Mouse (Mus musculus) heart, adult 8-10 months (tissue): ENCODE data around the gene Was. TPM values are rescaled to one million over a fixed set of nuclear protein-coding genes. Genes with fewer than 3 reads are reported as not detected.
"Not testable (repeated sequence)": the region's sequence is repeated elsewhere in the genome, so short reads cannot be mapped to it uniquely, and the experiment has no call there.

Experiments used
- DNase-seq: peaks from one replicate; pipeline ENCODE4 v3.0.0; 2022; ENCODE audit warnings: low spot score
- total RNA-seq, 4 experiments: library from RNA; stranded (reverse); gene quantifications; 2 replicates each; pipeline ENCODE4 v1.2.4; 2022

The Was gene
- 1 to 10 TPM; 1.3 to 2.5 (median 1.6) TPM for total RNA-seq

DNA sequence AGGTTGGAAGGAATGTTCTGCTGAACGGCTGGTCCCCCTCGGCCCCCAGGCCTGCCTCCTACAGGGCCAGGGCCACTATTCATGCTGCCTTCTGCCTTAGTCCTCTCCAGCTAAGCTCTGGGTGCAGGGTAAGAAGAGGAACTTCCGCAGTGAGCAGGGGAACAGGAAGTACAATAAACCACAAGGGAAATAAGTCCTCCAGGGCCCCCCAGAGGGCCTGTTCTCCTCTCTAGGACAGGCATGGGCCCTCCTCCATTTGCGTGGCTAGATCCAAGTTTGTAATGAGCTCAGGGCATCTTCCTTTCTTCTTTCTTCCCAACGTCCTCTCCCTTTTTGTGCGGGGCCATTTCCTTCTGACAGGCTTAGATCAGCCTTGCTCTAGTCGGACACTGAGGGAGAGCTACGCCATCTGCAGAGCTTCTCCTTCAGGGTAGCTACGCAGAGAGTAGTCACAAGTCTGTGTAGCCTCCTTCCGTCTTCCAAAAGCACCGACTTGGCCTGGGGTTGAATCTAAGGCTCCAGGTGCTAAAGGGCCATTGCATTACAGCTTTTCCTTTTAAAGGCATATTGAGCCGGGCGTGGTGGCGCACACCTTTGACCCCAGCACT is at the start of gene Was:
Was (minus strand) TSS at position 153 of the 608 bp plus-strand sequence.
- peak; percentile 13 for DNase-seq

DNA sequence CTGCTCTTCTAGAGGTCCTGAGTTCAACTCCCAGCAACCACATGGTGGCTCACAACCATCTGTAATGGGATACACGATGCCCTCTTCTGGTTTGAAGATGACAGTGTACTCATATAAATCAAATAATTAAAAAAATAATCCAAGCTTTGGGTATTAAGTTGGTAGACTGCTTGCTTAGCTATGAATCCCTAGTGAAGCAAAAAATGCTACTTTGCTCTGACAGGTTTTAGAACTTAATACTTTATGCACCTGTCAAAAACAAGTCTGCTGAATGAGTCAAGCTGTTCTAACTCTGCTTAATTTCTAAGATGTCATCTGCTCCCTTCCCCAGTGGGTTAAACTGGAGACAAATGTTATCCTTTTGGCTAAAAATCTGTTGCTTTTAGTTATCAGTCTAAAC is 49.2 kb upstream of the Was start:
- no peak for DNase-seq

DNA sequence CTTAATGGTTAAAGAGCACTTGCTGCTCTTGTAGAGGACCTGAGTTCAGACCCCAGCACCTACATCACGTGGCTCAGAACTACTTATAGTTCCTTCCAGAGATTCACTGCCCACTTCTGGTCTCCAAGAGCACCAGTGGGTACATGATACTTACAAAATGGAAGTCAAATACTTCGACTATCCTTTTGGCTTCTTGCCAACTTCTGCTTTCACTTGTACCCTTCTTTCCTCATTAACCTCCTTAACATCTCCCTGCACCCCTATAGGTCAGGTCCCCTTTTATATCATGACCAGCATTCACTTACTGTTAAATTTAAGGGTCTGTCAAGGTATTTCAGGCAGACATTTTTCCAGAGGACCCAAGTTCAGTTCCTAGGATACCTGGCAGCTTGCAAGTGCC is 45.6 kb upstream of the Was start:
- no peak for DNase-seq

DNA sequence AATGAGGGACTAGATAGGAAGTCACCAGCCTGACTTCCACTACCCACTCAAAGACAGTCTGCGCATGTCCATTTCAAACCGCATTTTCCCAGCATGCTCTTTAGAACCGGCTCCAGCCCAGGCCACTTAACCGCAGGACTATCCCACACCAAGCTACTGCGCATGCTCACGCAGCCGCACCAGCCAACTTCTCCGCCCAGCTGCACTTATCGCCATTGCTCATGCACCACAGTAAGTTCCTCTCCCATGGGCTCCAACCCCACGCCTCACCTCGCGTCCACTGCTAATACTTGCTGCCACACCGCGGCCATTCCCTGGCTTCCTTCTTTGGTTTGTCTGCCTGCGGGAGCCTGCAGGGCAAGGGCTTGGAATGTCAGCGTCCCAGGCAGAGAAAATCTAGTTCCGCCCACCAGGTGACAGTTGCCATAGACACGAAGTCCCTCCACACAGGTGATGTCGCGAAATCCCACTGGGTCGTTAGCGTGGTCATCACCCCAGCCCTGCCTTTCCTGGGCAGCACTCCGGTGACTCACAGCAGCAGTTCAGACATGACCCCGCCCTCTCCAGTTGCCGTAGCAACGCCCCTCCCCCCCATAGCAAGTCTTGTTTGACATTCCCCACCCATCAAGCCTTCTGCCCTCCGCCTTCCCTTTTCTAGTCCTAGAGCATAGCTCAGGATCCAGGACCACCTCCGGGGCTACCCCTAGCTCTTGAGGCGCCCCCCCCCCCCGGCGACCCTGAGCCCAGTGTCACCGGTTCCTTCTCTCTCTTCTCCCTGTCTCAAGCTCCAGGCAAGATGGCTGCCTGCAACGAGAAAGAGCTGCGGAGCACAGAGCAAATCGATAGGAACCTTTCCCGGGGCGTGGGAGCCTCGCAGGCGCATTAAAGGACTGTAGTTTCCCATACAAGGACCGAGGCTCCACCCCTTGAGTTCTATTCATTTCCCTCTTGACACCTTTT is 42.0 kb upstream of the Was start, which contains the start of gene Wdr13:
Wdr13 (minus strand) TSS at position 876 of the 960 bp plus-strand sequence.
- peak; percentile 89 for DNase-seq

DNA sequence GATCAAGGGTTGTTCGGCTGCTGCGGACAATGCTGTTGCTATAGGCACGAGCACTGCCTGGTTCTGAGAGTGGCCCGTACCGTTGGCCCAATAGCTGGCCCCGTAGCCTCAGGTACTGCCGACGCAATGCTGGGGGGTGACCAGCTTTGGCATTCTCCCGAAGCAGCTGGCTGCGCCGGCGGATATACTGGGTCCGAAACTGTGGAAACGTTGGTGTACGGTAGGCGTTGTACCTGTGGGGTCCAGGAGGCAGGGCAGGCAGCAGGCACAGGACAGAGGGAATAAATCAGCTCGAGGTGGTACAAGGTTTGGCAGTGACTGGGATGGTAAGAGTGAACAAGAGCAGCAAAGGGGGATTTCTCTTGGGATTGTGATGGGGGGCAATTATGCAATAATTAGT is 41.1 kb upstream of the Was start:
- no peak for DNase-seq

DNA sequence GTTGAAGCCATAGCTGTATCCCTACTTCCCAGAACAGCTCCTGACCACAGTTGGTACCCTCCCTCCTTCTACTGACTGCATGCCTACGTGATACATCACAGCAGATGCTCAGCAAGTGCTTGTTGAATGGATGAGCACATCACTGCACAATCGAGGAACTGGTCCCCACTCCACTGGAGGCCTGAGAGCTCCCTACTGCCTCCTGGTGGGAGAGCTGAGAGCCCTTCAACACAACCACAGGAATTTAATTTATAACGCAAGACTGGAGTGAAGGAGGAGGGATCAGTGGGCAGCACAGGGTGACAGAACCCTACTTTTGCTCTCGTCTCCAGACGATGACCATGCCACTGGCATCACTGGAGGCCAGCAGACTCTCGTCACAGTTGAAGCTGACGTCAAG is 34.9 kb upstream of the Was start:
- no peak for DNase-seq

DNA sequence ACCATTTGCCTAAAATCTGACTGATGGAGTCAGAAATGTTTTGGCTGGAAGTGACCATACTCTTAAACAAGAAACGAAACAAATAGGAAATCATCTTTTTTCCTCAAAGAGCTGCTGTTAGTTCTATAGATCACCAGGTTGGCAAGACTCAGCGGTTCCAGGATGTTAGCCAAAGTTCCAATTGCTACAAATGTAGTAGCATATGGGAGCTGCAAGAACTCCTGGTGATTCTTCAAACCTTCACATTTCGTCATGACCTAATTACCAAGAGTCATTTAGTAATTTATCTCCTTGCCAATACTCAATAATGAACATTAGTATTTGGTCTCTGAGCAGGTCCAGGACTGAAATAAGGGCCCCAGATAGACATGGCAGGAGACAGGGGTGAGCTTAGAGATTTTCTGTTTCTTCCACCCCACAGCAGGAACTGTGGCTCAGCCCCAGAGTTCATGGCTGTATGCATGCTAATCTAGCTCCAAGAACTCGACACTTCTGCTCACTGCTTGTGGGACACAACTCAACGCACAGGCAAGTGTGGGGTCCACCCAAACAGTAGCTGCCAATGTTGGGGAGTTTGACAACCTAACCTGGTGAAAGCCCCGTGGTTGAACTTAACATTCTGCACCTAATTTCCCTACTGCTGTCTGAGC is 33.6 kb upstream of the Was start:
- DNase-seq, result no peak

DNA sequence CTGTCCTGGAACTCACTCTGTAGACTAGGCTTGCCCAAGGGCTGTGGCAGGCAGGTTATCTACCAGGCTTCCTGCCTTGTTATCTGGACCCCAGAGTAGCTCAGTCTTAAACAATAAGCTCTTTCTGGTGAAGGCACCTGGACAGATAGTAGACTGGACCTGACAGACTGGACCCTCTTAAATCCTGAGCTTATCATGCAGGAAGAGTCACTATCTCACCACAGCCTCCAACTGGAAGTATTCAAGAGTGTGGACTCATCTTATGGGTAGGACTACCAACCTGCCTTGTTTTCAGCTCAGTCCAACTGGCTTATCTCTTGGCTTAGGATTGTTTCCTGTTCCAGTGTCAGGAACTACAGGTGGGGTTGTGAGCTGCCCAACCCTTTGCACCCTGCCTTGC is 27.0 kb upstream of the Was start:
- no peak for DNase-seq

DNA sequence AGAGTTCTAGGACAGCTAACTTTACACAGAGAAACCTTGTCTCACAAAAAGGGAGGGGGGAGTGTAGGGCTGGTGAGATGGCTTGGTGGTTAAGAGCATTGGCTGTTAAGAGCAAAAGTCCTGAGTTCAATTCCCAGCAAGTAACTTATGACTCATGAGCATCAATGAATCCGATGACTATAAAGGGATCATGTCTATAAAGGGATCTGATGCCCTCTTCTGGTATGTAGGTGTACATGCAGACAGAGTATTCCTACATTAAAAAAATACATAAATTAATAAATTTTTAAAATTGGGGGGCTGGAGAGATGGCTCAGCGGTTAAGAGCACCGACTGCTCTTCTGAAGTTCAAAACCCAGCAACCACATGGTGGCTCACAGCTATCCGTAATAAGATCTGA is 25.0 kb upstream of the Was start:
- DNase-seq, result no peak

DNA sequence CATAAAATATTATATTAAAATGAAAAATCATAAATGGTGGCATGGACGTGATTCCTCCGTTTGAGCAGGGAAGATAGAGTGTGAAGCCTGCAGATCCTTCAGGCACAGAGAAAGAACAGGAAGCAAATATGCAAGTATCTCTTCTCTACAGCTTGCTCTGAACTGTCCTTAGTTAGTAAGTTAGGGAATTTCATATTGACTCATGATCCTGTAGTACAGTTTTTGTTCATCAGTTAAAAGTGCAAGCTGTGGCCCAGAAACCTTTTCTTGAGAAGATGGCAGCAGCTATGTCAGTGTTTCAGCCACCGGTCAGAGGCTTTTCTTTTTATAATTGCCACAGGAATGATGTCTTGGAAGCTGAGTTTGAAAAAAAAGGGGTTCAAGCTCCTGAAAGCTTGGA is 14.7 kb upstream of the Was start:
- DNase-seq, result no peak

DNA sequence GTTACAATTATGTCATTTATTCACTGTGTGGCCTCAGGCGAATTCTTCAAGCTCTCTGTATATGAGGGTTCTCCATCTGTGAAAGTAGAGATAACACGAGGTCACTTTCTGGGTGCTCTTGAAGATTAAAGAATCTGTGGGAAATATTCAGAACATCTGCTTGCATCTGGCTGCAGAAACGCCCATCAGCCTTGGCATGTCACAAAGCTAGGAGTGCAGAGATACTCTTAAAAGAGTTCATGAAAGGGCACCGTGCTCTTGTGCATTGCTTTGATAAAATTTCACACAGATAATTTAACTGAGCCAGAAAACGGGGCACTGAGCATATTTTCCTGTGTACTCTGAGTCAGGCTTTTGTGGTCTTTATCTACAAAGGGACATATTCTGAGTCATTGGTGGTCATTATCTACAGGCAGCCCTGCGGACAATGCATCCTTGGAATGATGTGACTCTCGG is 11.9 kb upstream of the Was start:
- DNase-seq, result no peak

DNA sequence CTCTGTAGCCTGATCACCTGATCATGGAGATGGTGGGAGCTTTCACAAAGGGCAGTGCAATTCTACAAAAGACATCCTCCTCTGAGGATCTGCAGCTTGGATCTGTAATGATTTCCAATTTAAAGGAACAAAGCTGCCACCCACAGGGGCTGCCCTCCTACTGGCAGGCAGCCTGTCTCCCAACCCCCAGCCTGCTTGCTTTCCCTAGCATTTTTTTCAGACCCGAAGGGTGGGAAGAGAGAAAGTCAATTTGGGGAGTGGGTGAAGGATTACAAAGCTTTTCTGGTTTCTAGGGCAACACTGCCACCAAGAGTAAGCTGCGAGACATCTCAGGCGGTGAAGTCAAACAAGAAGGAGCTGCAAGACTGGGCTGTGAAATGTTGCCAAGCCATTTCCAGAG is 10.7 kb upstream of the Was start:
- no peak for DNase-seq

DNA sequence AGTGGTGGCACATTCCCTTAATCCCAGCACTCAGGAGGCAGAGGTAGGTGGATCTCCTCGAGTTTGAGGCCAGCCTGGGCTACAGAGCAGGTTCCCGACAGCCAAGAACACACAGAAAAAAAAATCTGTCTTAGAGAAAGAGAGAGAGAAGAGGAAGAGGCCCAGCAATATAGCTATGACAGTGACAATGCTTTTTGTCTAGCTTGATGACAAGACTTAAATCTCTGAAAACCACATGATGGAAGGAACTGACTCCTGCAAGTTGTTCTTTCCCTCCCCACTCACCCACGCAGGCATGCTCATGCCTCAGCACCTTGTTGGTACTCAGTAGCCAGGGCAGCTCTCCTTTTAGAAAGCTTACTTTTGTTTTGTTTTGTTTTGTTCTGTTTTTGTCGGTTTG is 9.1 kb upstream of the Was start:
- no peak for DNase-seq

DNA sequence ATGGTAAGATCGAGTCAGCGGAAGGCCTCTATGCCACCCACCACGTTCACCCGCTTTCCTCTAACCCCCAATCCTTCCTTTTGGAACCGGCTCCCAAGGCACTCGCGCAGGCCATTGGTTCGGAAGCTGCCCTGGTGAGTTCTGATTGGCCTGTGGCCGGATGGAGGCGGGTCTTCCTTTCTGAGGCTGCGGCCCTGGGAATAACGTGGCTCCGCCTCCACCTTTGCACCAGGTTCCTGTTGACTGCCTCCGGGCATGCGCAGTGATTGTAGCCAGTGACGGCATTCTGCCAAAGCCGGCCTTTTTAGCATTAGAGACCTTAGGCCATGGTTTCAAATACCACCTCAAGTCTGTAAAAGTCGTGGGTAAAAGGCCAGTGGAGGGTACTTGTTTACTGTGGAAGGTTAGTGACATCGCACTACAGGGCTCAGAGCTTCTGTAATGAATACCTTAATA is 6.5 kb upstream of the Was start:
- DNase-seq, result peak; percentile 94

DNA sequence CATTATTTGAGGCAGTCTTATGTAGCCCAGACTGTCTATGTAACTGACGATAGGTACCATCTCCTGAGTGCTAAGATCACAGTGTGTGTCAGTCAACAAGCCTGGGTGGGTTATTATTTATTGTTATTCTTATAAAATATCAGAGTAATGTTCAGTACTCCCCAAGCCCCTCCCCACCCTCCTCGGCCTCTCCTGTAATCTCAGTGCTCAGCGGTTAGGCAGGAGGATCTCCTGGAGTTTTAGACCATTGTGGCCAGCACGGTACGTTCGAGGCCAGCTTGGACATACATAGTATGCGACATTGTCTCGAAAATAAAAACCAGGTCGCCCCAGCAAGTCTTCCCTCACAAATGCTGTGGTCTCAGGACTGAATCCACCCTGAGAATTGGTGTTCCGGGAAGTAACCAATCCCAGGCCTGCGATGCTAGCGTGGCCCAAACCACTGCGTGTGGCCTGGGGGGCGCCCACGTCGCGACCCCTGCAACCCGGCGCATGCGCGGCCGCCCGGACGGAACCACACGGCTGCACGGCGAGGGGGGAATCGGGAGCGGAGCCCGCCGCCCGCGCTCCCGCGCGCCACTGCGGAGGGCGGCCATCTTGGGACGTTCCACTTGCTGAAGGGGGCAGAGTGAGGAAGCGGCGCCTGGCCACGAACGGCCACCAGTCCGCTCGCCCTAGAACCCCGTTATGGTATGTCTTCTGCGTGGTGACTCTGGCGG is 5.9 kb upstream of the Was start:
- DNase-seq, result peak; percentile 76

DNA sequence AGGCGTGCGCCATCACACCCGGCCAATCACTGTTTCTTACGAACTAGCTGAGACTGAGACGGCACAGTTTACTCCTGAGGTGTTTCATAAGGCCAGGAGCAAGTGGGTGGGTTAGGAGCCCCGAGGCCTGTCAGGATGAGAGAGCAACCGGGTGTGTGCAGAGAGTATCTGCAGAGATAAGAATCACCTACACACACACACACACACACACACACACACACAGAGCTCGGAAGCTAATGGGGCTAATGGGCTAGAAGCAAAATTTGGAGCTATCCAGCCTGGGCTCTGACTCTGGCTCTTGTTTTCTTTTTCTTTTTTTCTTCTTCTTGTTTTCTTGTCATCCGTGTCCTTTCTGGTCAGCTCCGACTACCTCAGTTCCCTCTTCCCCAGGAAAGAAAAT is 5.2 kb upstream of the Was start:
- no peak for DNase-seq

DNA sequence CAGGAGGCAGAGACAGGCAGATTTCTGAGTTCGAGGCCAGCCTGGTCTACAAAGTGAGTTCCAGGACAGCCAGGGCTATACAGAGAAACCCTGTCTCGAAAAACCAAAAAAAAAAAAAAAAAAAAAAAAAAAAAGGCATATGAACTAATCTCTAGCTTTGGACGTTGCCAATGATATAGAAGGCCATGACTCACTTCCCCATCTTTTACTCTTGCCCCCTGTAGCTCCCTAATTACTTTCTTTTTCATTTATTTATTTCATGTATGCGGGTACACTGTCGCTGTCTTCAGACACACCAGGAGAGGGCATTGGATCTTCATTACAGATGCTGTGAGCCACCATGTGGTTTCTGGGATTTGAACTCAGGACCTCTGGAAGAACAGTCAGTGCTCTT is 653 bp upstream of the Was start:
- DNase-seq, result not testable (repeated sequence)

DNA sequence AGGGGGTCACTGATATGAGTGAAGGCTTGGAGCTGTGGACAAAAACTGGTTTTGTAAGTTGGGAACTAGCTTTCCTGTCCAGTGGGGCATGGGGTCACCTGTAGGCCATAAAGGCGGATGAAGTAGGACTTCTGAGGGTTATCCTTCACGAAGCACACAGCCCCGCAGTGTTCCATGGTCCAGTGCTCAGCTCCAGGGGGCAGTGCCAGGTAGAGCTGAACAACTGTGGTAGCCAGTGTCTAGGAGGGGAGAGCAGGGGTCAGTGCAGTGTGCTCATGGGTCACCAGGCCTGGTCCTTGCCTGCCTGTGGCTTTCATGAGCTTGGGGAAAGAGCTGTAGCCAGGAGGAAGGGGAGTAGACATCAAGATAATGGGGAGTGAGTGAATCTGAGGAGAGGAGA is 552 bp downstream of the Was start:
- no peak for DNase-seq

DNA sequence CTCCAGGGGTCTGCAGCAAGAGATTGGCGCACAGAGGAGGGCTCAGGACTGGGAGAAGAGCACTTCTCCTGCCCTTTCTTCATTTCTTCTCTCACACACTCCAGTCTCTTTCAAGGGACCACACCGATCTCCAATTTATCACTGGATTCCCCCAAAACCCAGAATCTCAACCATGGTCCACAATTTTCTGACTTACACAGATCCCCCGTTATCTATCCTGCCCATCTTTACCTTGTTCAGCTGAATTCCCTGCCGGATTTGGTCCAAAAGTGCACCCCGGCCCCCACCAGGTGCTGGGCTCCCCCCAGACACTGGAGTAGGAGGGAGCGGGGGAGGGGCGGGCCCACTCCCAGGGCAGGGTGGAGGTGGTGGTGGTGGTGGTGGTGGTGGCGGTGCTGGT is 4.7 kb downstream of the Was start:
- DNase-seq, result no peak

DNA sequence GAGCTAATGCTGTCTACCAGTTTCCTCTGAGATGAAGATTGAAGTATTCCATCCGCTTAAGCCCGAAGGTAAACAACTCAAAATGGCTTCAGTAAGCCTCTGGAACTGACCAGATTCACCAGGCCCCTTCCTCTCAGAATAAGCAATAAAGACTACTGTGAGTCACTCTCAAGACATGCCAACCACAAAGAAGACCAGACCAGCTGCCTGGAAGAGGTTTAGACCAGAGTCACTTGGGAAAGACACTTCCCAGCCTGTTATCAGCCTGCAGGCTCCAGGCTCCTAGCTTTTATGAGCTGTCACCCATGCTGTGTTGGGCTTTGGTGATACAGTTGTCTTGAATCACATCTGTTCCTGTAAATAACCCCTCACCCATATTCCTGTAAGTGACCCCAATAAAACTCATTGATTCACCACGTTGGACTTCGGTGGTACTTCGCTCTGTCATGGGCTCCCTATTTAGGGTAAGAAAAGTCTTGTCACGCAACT is 5.5 kb downstream of the Was start:
- DNase-seq, result no peak

DNA sequence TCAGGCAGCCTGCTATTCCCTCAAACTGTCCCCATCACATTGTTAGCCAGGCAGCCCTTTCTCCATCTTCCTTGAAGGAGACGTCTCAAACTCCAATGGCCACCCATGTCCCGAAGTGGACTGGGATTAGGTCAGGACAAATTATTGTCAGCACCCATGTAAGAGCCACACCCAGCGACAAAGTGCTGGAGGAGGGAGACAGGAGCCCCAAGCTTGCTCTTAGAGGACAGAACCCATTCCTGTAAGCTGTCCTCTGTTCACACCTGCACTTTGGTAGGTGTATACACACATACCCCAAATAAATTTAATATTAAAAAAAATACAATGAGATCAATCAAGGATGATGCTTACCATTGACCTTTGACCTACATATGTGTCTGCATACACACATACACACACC is 15.2 kb downstream of the Was start:
- no peak for DNase-seq
